Mouse (Mus musculus) spleen, adult 2 months (tissue): Measurements from ENCODE around the gene Cfap299.

Experiments used
- CTCF ChIP-seq: fragments of 200-500 bp; IDR thresholded peaks from 2 replicates; pipeline ENCODE4 v1.5.1; 2011; ENCODE audit warnings: mild to moderate bottlenecking, inconsistent platforms; ENCODE audit not compliant: insufficient read depth, insufficient read length, insufficient replicate concordance; ENCODE audit errors: extremely low read depth
- POLR2A ChIP-seq: fragments of 200-500 bp; IDR thresholded peaks from 2 replicates; pipeline ENCODE4 v1.6.1; 2011; ENCODE audit warnings: low read depth, low read length, inconsistent platforms

DNA sequence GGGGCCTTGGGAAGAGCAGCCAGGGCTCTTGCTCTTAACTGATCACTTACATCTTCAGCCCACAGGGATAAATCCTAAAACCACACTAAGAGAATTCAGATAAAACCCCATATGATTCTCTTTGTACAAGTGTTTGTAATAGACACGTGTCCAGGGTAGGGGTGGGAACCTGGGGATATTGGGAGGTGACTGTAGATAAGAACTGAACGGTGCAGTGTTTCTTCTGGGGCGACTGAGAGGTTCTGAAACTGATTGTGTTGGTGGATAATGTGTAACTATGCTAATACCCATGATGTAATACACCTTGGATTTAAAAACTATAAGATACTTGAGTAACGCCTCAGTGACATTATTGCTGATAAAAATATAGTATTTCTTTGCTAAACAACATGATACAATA is 23.4 kb upstream of the Cfap299 start:
- no peak for TF ChIP-seq CTCF
- no peak for TF ChIP-seq POLR2A
